7 mouse cellular contexts compared by ENCODE assay signal in genomic region chr7:136872059-136872458, GRCm38 (mm10). TPM values are rescaled to one million over a fixed set of nuclear protein-coding genes. Genes with fewer than 3 reads are reported as not detected.
DNase-seq lines count a peak whose midpoint lies in the region; ATAC-seq lines count a peak whose summit lies in the region.

No protein-coding gene starts in this region.

- H3K36me3 ChIP-seq in intestine, embryonic 15.5 days: no peaks in the 10 kb centered on the region

- no peak overlapping the region for H3K27ac ChIP-seq in intestine, embryonic 15.5 days

- H3K9ac ChIP-seq in intestine, embryonic 15.5 days: no peak overlapping the region

- H3K4me2 ChIP-seq in intestine, embryonic 15.5 days (replicated peaks): no peak overlapping the region

- H3K4me1 ChIP-seq in intestine, embryonic 15.5 days (replicated peaks): no peaks in the 10 kb centered on the region

- 26% methylated on average over 8 of the region's 8 CpGs for WGBS in intestine, embryonic 15.5 days

- no peak for ATAC-seq in intestine, embryonic 15.5 days

- no peaks in the 10 kb centered on the region for H3K9me3 ChIP-seq in intestine, embryonic 15.5 days

- H3K4me3 ChIP-seq in intestine, embryonic 15.5 days (replicated peaks): no peak overlapping the region

- peak; percentile 41 for DNase-seq in embryo, embryonic 10.5 days (ENCODE audit: low spot score)
- DNase-seq in frontal cortex, postnatal 25 days (ENCODE audit: low spot score in 2 of 2): peak; percentile 33 to 35
- DNase-seq in left cerebral cortex, adult 9 months (ENCODE audit: low spot score in 2 of 2): peak; percentile 59 to 82
- DNase-seq in right cerebral cortex, postnatal 14 days: peak; percentile 59
- DNase-seq in cerebellum, adult 18-20 months: no peak
- no peak for DNase-seq in testis, postnatal 10 days (ENCODE audit: low spot score)

- H3K27me3 ChIP-seq in intestine, embryonic 15.5 days (replicated peaks): no peaks in the 10 kb centered on the region

RNA-seq across cellular contexts. Expression of gene Mgmt, which starts 22.4 kb away (rescaled TPM):
- polyA plus RNA-seq in intestine, embryonic 15.5 days (2015; fragmentation: Nextera tagmentation; extraction: Ambion mirVana): 5.2 and 6.2 TPM in 2 replicates

Comparison
In these comparisons a context has a peak if more than half of its experiments do, and no peak if none do; other contexts are left out.
1. DNase-seq: peak in embryo, embryonic 10.5 days (single experiment), frontal cortex, postnatal 25 days (2 of 2), left cerebral cortex, adult 9 months (2 of 2) and right cerebral cortex, postnatal 14 days (single experiment); none in cerebellum, adult 18-20 months (0 of 2) and testis, postnatal 10 days (single experiment).